Mouse (Mus musculus) liver, embryonic 13.5 days (tissue): ENCODE data around the gene Gprin3. TPM values are rescaled to one million over a fixed set of nuclear protein-coding genes. Genes with fewer than 3 reads are reported as not detected.

ENCODE experiments used
- ATAC-seq: fragments of 200-750 bp; cut with Nextera tagmentation; 2 replicates; pipeline ENCODE4 v1.8.0; 2017; ENCODE audit warnings: low read depth, mild to moderate bottlenecking, moderate number of reproducible peaks, moderate library complexity
- DNase-seq: peaks from one replicate; pipeline ENCODE4 v3.0.0; 2022
- H3K27ac ChIP-seq: fragments of 300-500 bp; sonication (generic); 2 replicates; pipeline ENCODE4 v1.5.1; 2015; ENCODE audit warnings: moderate library complexity, mild to moderate bottlenecking, inconsistent platforms
- H3K27me3 ChIP-seq: fragments of 300-500 bp; sonication (generic); 2 replicates; pipeline ENCODE4 v1.6.1; 2015; ENCODE audit warnings: mild to moderate bottlenecking, inconsistent platforms
- H3K36me3 ChIP-seq: fragments of 300-500 bp; sonication (generic); 2 replicates; pipeline ENCODE4 v1.6.1; 2015; ENCODE audit warnings: mild to moderate bottlenecking, inconsistent platforms
- H3K4me1 ChIP-seq: fragments of 300-500 bp; sonication (generic); replicated peaks from 2 replicates; pipeline ENCODE4 v1.6.1; 2015; ENCODE audit warnings: inconsistent platforms
- H3K4me2 ChIP-seq: fragments of 300-500 bp; sonication (generic); 2 replicates; pipeline ENCODE4 v1.6.1; 2015; ENCODE audit warnings: inconsistent platforms, mild to moderate bottlenecking, moderate library complexity
- H3K4me3 ChIP-seq: fragments of 300-500 bp; sonication (generic); replicated peaks from 2 replicates; pipeline ENCODE4 v1.5.1; 2015; ENCODE audit warnings: mild to moderate bottlenecking, inconsistent platforms
- H3K9ac ChIP-seq: fragments of 300-500 bp; sonication (generic); 2 replicates; pipeline ENCODE4 v1.6.1; 2015; ENCODE audit warnings: mild to moderate bottlenecking, inconsistent platforms
- H3K9me3 ChIP-seq: fragments of 300-500 bp; sonication (generic); replicated peaks from 2 replicates; pipeline ENCODE4 v1.6.1; 2016; ENCODE audit warnings: inconsistent platforms
- WGBS: fragments of 180-500 bp; shearing (Covaris S2); methylation state at CpG from one replicate; pipeline ENCODE4 v1.1.7; 2015; ENCODE audit not compliant: insufficient replicate concordance; 5-methylcytosine and 5-hydroxymethylcytosine counted together
- polyA plus RNA-seq: library from polyadenylated mRNA; unstranded; fragments of >200 nt; fragmentation: Nextera tagmentation; extraction: Ambion mirVana; gene quantifications from 2 replicates; pipeline ENCODE4 v1.2.1, GENCODE M21; 2015

The Gprin3 gene
- polyA plus RNA-seq, 1 experiment from 2014 or later = 0.07 TPM

GRCm38 (mm10) chr6:59418659-59419058 is 7.4 kb downstream of the Gprin3 start:
- DNase-seq (no peak), ATAC-seq (no peak)
- no peak overlapping the region for H3K4me3 ChIP-seq
- H3K27me3 ChIP-seq = no peaks in the 10 kb centered on the region
- no peaks in the 10 kb centered on the region for H3K36me3 ChIP-seq
- no peaks in the 10 kb centered on the region for H3K4me1 ChIP-seq
- no peak overlapping the region for H3K9ac ChIP-seq
- WGBS = 53% methylated on average over 2 of the region's 2 CpGs
- H3K9me3 ChIP-seq = no peaks in the 10 kb centered on the region
- no peak overlapping the region for H3K27ac ChIP-seq
- H3K4me2 ChIP-seq = no peak overlapping the region

GRCm38 (mm10) chr6:59414816-59415215 is 11.3 kb downstream of the Gprin3 start:
- H3K4me3 ChIP-seq = no peak overlapping the region
- H3K27me3 ChIP-seq = no peaks in the 10 kb centered on the region
- WGBS = 68% methylated on average over 6 of the region's 6 CpGs
- H3K9ac ChIP-seq = no peak overlapping the region
- DNase-seq (no peak), ATAC-seq (no peak)
- H3K9me3 ChIP-seq = no peaks in the 10 kb centered on the region
- no peaks in the 10 kb centered on the region for H3K36me3 ChIP-seq
- no peak overlapping the region for H3K4me2 ChIP-seq
- no peaks in the 10 kb centered on the region for H3K4me1 ChIP-seq
- no peak overlapping the region for H3K27ac ChIP-seq

GRCm38 (mm10) chr6:59412417-59413346 is 13.4 kb downstream of the Gprin3 start:
- DNase-seq (no peak), ATAC-seq (no peak)
- no peak overlapping the region for H3K4me3 ChIP-seq
- H3K36me3 ChIP-seq = no peaks in the 10 kb centered on the region
- 22% methylated on average over 13 of the region's 13 CpGs for WGBS
- H3K4me2 ChIP-seq = no peak overlapping the region
- H3K27ac ChIP-seq = no peak overlapping the region
- H3K27me3 ChIP-seq = no peaks in the 10 kb centered on the region
- no peaks in the 10 kb centered on the region for H3K9me3 ChIP-seq
- H3K4me1 ChIP-seq = no peaks in the 10 kb centered on the region
- no peak overlapping the region for H3K9ac ChIP-seq

- no peak for ATAC-seq
- WGBS = 61% methylated on average over 3 of the region's 3 CpGs
Observed at GRCm38 (mm10) chr6:59409001-59409700, 16.9 kb downstream of the Gprin3 start.

GRCm38 (mm10) chr6:59407482-59407997 is 18.6 kb downstream of the Gprin3 start:
- Histone ChIP-seq H3K9me3 (no peaks in the 10 kb centered on the region), H3K4me3 (no peak overlapping the region), H3K4me1 (no peaks in the 10 kb centered on the region), H3K27ac (no peak overlapping the region), H3K9ac (no peak overlapping the region), H3K36me3 (no peaks in the 10 kb centered on the region), H3K27me3 (no peaks in the 10 kb centered on the region), H3K4me2 (no peak overlapping the region)
- WGBS = 68% methylated on average over 4 of the region's 4 CpGs
- DNase-seq (no peak), ATAC-seq (no peak)

More at GRCm38 (mm10) chr6:59409001-59409700, 16.9 kb downstream of the Gprin3 start:
- no peak overlapping the region for H3K9ac ChIP-seq
- H3K27me3 ChIP-seq = no peaks in the 10 kb centered on the region
- no peak for DNase-seq
- H3K4me3 ChIP-seq = no peak overlapping the region
- no peak overlapping the region for H3K4me2 ChIP-seq
- no peak overlapping the region for H3K27ac ChIP-seq
- H3K9me3 ChIP-seq = no peaks in the 10 kb centered on the region
- H3K4me1 ChIP-seq = no peaks in the 10 kb centered on the region
- no peaks in the 10 kb centered on the region for H3K36me3 ChIP-seq

GRCm38 (mm10) chr6:59390208-59390607 is 35.9 kb downstream of the Gprin3 start:
- no peaks in the 10 kb centered on the region for H3K9me3 ChIP-seq
- 46% methylated on average over 3 of the region's 3 CpGs for WGBS
- H3K27ac ChIP-seq = no peak overlapping the region
- no peak overlapping the region for H3K4me3 ChIP-seq
- no peaks in the 10 kb centered on the region for H3K27me3 ChIP-seq
- DNase-seq (no peak), ATAC-seq (no peak)
- no peak overlapping the region for H3K4me2 ChIP-seq
- H3K9ac ChIP-seq = no peak overlapping the region
- no peaks in the 10 kb centered on the region for H3K4me1 ChIP-seq
- no peaks in the 10 kb centered on the region for H3K36me3 ChIP-seq

GRCm38 (mm10) chr6:59365300-59365699 is 60.8 kb downstream of the Gprin3 start:
- Histone ChIP-seq H3K4me3 (no peak overlapping the region), H3K4me2 (no peak overlapping the region)

GRCm38 (mm10) chr6:59363282-59363681 is 62.8 kb downstream of the Gprin3 start:
- no peak overlapping the region for H3K9ac ChIP-seq
- H3K9me3 ChIP-seq = no peaks in the 10 kb centered on the region
- ATAC-seq = no peak
- DNase-seq = no peak
- WGBS = 76% methylated on average over 2 of the region's 2 CpGs
- H3K36me3 ChIP-seq = no peaks in the 10 kb centered on the region
- no peak overlapping the region for H3K4me3 ChIP-seq
- no peak overlapping the region for H3K27ac ChIP-seq
- no peaks in the 10 kb centered on the region for H3K27me3 ChIP-seq
- H3K4me2 ChIP-seq = no peak overlapping the region
- H3K4me1 ChIP-seq = no peaks in the 10 kb centered on the region

More at GRCm38 (mm10) chr6:59365300-59365699, 60.8 kb downstream of the Gprin3 start:
- Histone ChIP-seq H3K27me3 (no peaks in the 10 kb centered on the region), H3K36me3 (no peaks in the 10 kb centered on the region), H3K9me3 (no peaks in the 10 kb centered on the region), H3K27ac (no peak overlapping the region), H3K4me1 (no peaks in the 10 kb centered on the region), H3K9ac (no peak overlapping the region)
- ATAC-seq (no peak), DNase-seq (no peak)

GRCm38 (mm10) chr6:59354943-59355342 is 71.2 kb downstream of the Gprin3 start:
- no peak for ATAC-seq
- H3K4me3 ChIP-seq = no peak overlapping the region
- no peak for DNase-seq
- no peaks in the 10 kb centered on the region for H3K4me1 ChIP-seq
- no peaks in the 10 kb centered on the region for H3K36me3 ChIP-seq
- no peak overlapping the region for H3K4me2 ChIP-seq
- WGBS = 68% methylated on average over 7 of the region's 7 CpGs
- peaks cover 3% of the 10 kb centered on the region; the same call in 1 of the 2 replicates for H3K9me3 ChIP-seq
- no peak overlapping the region for H3K9ac ChIP-seq
- H3K27ac ChIP-seq = no peak overlapping the region
- no peaks in the 10 kb centered on the region for H3K27me3 ChIP-seq

GRCm38 (mm10) chr6:59351108-59351789 is 74.8 kb downstream of the Gprin3 start:
- no peak overlapping the region for H3K9ac ChIP-seq
- H3K9me3 ChIP-seq = peaks cover 3% of the 10 kb centered on the region; the same call in 1 of the 2 replicates
- ATAC-seq (no peak), DNase-seq (no peak)
- H3K27ac ChIP-seq = no peak overlapping the region
- 63% methylated on average over 5 of the region's 5 CpGs for WGBS
- no peak overlapping the region for H3K4me3 ChIP-seq
- no peaks in the 10 kb centered on the region for H3K4me1 ChIP-seq
- no peaks in the 10 kb centered on the region for H3K27me3 ChIP-seq
- H3K4me2 ChIP-seq = no peak overlapping the region
- no peaks in the 10 kb centered on the region for H3K36me3 ChIP-seq

- Histone ChIP-seq H3K9ac (no peak overlapping the region), H3K27me3 (no peaks in the 10 kb centered on the region), H3K4me2 (no peak overlapping the region), H3K36me3 (no peaks in the 10 kb centered on the region), H3K4me1 (no peaks in the 10 kb centered on the region), H3K27ac (no peak overlapping the region), H3K9me3 (no peaks in the 10 kb centered on the region), H3K4me3 (no peak overlapping the region)
- DNase-seq = no peak
- WGBS = 35% methylated on average over 1 of the region's 1 CpGs
- ATAC-seq = no peak
Observed at GRCm38 (mm10) chr6:59348673-59349072, 77.4 kb downstream of the Gprin3 start.
